Mouse (Mus musculus): ENCODE data around the gene Vmn1r60.
"Not testable (repeated sequence)": the region's sequence is repeated elsewhere in the genome, so short reads cannot be mapped to it uniquely, and the experiment has no call there.

Gene Vmn1r60

DNA sequence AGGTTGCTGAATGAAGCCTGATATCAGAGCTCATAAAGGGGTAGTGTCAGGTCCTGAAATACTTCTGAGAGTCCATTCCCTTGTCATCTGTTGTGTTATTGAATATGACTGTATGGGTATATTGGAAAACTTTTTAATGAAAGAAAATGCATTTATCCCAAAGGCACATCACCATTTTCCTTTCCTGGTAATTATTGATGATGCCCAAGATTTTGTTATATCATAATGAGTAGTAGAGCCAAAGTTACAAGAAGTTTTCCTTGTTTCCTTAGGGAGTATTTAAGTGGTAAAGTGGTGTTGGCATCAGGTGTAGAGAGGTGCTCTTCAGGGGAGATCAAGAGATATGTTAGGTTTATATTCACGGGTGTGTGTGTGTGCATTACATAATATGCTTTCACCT, at the start of gene Vmn1r60:
TSS of gene Vmn1r60 (minus strand) at position 101 of the 400 bp plus-strand sequence.
- DNase-seq (ENCODE audit: low read depth, low spot score): not testable (repeated sequence)

- DNase-seq (ENCODE audit: low read depth, low spot score): not testable (repeated sequence)
These were observed 6.2 kb downstream of the Vmn1r60 start for GRCm38 (mm10) chr7:5540770-5541436.

- not testable (repeated sequence) for DNase-seq (ENCODE audit: low read depth, low spot score)
These were observed 53.3 kb downstream of the Vmn1r60 start, which contains the start of gene Vmn2r28 for GRCm38 (mm10) chr7:5493856-5494255. Gene Vmn2r28 (minus strand): TSS chr7:5493956.
